Mouse (Mus musculus) heart, adult 2 months (tissue): ENCODE data around the gene Ltf. TPM values are rescaled to one million over a fixed set of nuclear protein-coding genes. Genes with fewer than 3 reads are reported as not detected.

Experiments
- DNase-seq, 2 experiments: peaks; one replicate each; pipeline ENCODE4 v3.0.0; 2021
- H3K27ac ChIP-seq: fragments of 200-600 bp; 2 replicates; pipeline ENCODE4 v1.8.1; 2022
- H3K27me3 ChIP-seq: fragments of 200-500 bp; 2 replicates; pipeline ENCODE4 v1.6.1; 2012; ENCODE audit warnings: mild to moderate bottlenecking, low read length, inconsistent platforms, mixed read lengths; ENCODE audit not compliant: control insufficient read depth, insufficient read depth
- H3K36me3 ChIP-seq: fragments of 200-500 bp; 2 replicates; pipeline ENCODE4 v1.6.1; 2012; ENCODE audit warnings: low read length, inconsistent platforms; ENCODE audit not compliant: control insufficient read depth, insufficient read depth
- H3K4me1 ChIP-seq: fragments of 200-500 bp; 2 replicates; pipeline ENCODE4 v1.6.1; 2011; ENCODE audit warnings: low read length; ENCODE audit not compliant: control insufficient read depth, insufficient read depth
- H3K4me3 ChIP-seq: fragments of 200-600 bp; 2 replicates; pipeline ENCODE4 v1.8.1; 2022
- H3K79me2 ChIP-seq: fragments of 200-500 bp; replicated peaks from 2 replicates; pipeline ENCODE4 v1.6.1; 2012; ENCODE audit warnings: mild to moderate bottlenecking, inconsistent platforms, low read length, moderate library complexity, mixed read lengths; ENCODE audit not compliant: control insufficient read depth, insufficient read depth
- H3K9ac ChIP-seq: fragments of 200-500 bp; 2 replicates; pipeline ENCODE4 v1.6.1; 2012; ENCODE audit warnings: low read depth, mild to moderate bottlenecking, control low read depth, inconsistent platforms, low read length, mixed read lengths
- CTCF ChIP-seq: fragments of 200-600 bp; IDR thresholded peaks from 2 replicates; pipeline ENCODE4 v1.8.1; 2022; ENCODE audit warnings: antibody characterized with exemption, mild to moderate bottlenecking, moderate library complexity
- EP300 ChIP-seq: fragments of 200-500 bp; IDR thresholded peaks from 2 replicates; pipeline ENCODE4 v1.6.1; 2011; ENCODE audit warnings: low read depth, low read length, control low read depth; ENCODE audit not compliant: insufficient read depth
- POLR2A ChIP-seq: fragments of 200-500 bp; IDR thresholded peaks from 2 replicates; pipeline ENCODE4 v1.6.1; 2011; ENCODE audit warnings: mild to moderate bottlenecking, low read depth, low read length, control low read depth; ENCODE audit not compliant: insufficient read depth
- WGBS: fragments of 180-500 bp; shearing (Covaris S2); methylation state at CpG from one replicate; pipeline ENCODE4 v1.1.7; 2018; 5-methylcytosine and 5-hydroxymethylcytosine counted together
- intact Hi-C: fragments of 180-260 bp; cut with DNase I; formaldehyde crosslinking; loops from one replicate; pipeline ENCODE4 v1.15.1; 2025
- polyA plus RNA-seq: library from polyadenylated mRNA; depleted of rRNA; stranded (reverse); fragments of >200 nt; gene quantifications from 2 replicates; pipeline ENCODE4 v1.2.3, GENCODE M21; 2012; rRNA removed
- total RNA-seq, 2 experiments: library from RNA; stranded (reverse); gene quantifications; 2 replicates each; pipeline ENCODE4 v1.2.3; 2021

Ltf gene
- total and polyA plus RNA-seq, 3 experiments, result 20.1 TPM; not detected in 2

GRCm38 (mm10) chr9:111087960-111088359, 68.9 kb downstream of the Ltf start:
- no peaks in the 10 kb centered on the region for H3K36me3 ChIP-seq
- H3K27ac ChIP-seq, result no peak overlapping the region
- H3K27me3 ChIP-seq, result no peaks in the 10 kb centered on the region
- WGBS, result 26% methylated on average over 5 of the region's 5 CpGs
- H3K4me1 ChIP-seq, result no peaks in the 10 kb centered on the region
- H3K79me2 ChIP-seq, result no peaks in the 10 kb centered on the region
- no peak overlapping the region for H3K4me3 ChIP-seq
- no peak for DNase-seq
- intact Hi-C loops, result no loop called here
- TF ChIP-seq POLR2A, result no peak
- no peak for TF ChIP-seq EP300
- no peak for TF ChIP-seq CTCF
- no peak overlapping the region for H3K9ac ChIP-seq

- DNase-seq, result no peak
- TF ChIP-seq EP300 (no peak), POLR2A (no peak), CTCF (no peak)
- Histone ChIP-seq H3K4me1 (no peaks in the 10 kb centered on the region), H3K27me3 (no peaks in the 10 kb centered on the region), H3K9ac (no peak overlapping the region), H3K79me2 (no peaks in the 10 kb centered on the region), H3K27ac (no peak overlapping the region), H3K36me3 (no peaks in the 10 kb centered on the region), H3K4me3 (no peak overlapping the region)
- WGBS, result 47% methylated on average over 7 of the region's 7 CpGs
- intact Hi-C loops, result no loop called here
Measured at GRCm38 (mm10) chr9:111088886-111089285, 69.8 kb downstream of the Ltf start.

Other genes with a start within 250 kb of the Ltf start
- gene Prss42, start 221.1 kb upstream of the Ltf start, total RNA-seq, result not detected
- gene Prss42, start 221.1 kb upstream of the Ltf start, polyA plus RNA-seq, result not detected in 2 replicates
- not detected for gene Prss44, start 205.3 kb upstream of the Ltf start, total RNA-seq
- 0.06 TPM in 1 of 2 replicates, not detected in the other for gene Prss44, start 205.3 kb upstream of the Ltf start, polyA plus RNA-seq
- gene Prss43, start 192.6 kb upstream of the Ltf start, total RNA-seq, result not detected
- gene Prss43, start 192.6 kb upstream of the Ltf start, polyA plus RNA-seq, result not detected in 2 replicates
- not detected for gene Prss45, start 184.7 kb upstream of the Ltf start, total RNA-seq
- 0.18 TPM in 1 of 2 replicates, not detected in the other for gene Prss45, start 184.7 kb upstream of the Ltf start, polyA plus RNA-seq
- not detected for gene Prss46, start 174.8 kb upstream of the Ltf start, total RNA-seq
- 0.18 TPM in 1 of 2 replicates, not detected in the other for gene Prss46, start 174.8 kb upstream of the Ltf start, polyA plus RNA-seq
- not detected for gene Prss50, start 161.3 kb upstream of the Ltf start, total RNA-seq
- not detected in 2 replicates for gene Prss50, start 161.3 kb upstream of the Ltf start, polyA plus RNA-seq
- gene Als2cl, start 139.4 kb upstream of the Ltf start, total RNA-seq, result 10 to 100 TPM; 13.7 to 14.2 TPM
- gene Als2cl, start 139.4 kb upstream of the Ltf start, polyA plus RNA-seq, result 25.7 and 25.9 TPM in 2 replicates
- 1 to 10 TPM; 1.3 to 1.7 TPM for gene Tmie, start 139.2 kb upstream of the Ltf start, total RNA-seq
- gene Tmie, start 139.2 kb upstream of the Ltf start, polyA plus RNA-seq, result 1.00 and 1.1 TPM in 2 replicates
- not detected for gene Fam240a, start 102.4 kb upstream of the Ltf start, total RNA-seq
- gene Fam240a, start 102.4 kb upstream of the Ltf start, polyA plus RNA-seq, result not detected in 2 replicates
- gene Tdgf1, start 73.1 kb upstream of the Ltf start, total RNA-seq, result not detected
- gene Tdgf1, start 73.1 kb upstream of the Ltf start, polyA plus RNA-seq, result not detected in 2 replicates
- 100 to 1,000 TPM; 223 to 289 TPM for gene Lrrc2, start 67.7 kb upstream of the Ltf start, total RNA-seq
- gene Lrrc2, start 67.7 kb upstream of the Ltf start, polyA plus RNA-seq, result 57.3 and 69.4 TPM in 2 replicates
- 1 to 10 TPM; 3.5 to 3.8 TPM for gene Rtp3, start 28.7 kb upstream of the Ltf start, total RNA-seq
- 7.9 and 12.4 TPM in 2 replicates for gene Rtp3, start 28.7 kb upstream of the Ltf start, polyA plus RNA-seq
- 10 to 100 TPM in 1 of 2 experiments, 1 to 10 TPM in 1; 7.5 to 16.3 TPM for gene Ccrl2, start 38.2 kb downstream of the Ltf start, total RNA-seq
- 16.0 and 20.1 TPM in 2 replicates for gene Ccrl2, start 38.2 kb downstream of the Ltf start, polyA plus RNA-seq
- gene Lrrfip2, start 98.3 kb downstream of the Ltf start, total RNA-seq, result 10 to 100 TPM; 83.6 to 84.1 TPM
- 33.5 and 61.2 TPM in 2 replicates for gene Lrrfip2, start 98.3 kb downstream of the Ltf start, polyA plus RNA-seq